Mouse (Mus musculus): ENCODE data around the gene Phlpp2.

DNA sequence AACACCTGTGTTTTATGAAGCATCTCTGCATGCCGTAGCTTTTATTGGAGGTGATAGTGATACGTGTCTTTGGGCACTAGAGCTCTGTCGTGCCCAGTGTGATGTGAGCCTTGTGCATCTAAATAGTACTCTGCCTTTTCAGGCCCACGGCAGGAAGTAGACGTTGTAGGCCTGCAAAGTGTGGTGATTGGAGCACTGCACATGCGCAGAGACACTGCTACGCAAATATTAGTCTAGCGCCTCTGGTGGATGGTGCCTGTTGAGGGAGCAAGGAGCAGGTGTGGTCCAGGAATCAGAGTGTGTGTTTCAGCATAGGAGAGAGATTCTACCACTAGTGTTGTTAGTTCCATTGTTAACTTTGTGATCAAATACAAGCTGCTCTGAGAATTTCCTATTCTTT is 120.8 kb downstream of the Phlpp2 start:
- TF ChIP-seq POLR2A (IDR thresholded peaks at IDR 0.05; ENCODE audit: low read depth, low read length): no peak
- no peak for TF ChIP-seq CTCF (IDR thresholded peaks at IDR 0.05; ENCODE audit: borderline replicate concordance, insufficient read depth, low read length)
